Mouse (Mus musculus) midbrain, embryonic 15.5 days (tissue): ENCODE measurements around the gene Ttc38. TPM values are rescaled to one million over a fixed set of nuclear protein-coding genes. Genes with fewer than 3 reads are reported as not detected.
A peak's percentile ranks its signal among the peaks of the same experiment; 100 is the strongest.
"Not testable (repeated sequence)": the region's sequence is repeated elsewhere in the genome, so short reads cannot be mapped to it uniquely, and the experiment has no call there.

ENCODE experiments used
- ATAC-seq: fragments of 200-750 bp; cut with Nextera tagmentation; replicated peaks from 2 replicates; pipeline ENCODE4 v1.8.0; 2017; ENCODE audit warnings: moderate TSS enrichment
- H3K27ac ChIP-seq: fragments of 300-500 bp; sonication (generic); 2 replicates; pipeline ENCODE4 v1.5.1; 2015; ENCODE audit warnings: mild to moderate bottlenecking, inconsistent platforms
- H3K27me3 ChIP-seq: fragments of 300-500 bp; sonication (generic); replicated peaks from 2 replicates; pipeline ENCODE4 v1.6.1; 2015; ENCODE audit warnings: inconsistent platforms
- H3K36me3 ChIP-seq: fragments of 300-500 bp; sonication (generic); replicated peaks from 2 replicates; pipeline ENCODE4 v1.6.1; 2015; ENCODE audit warnings: inconsistent platforms
- H3K4me1 ChIP-seq: fragments of 300-500 bp; sonication (generic); 2 replicates; pipeline ENCODE4 v1.6.1; 2015; ENCODE audit warnings: inconsistent platforms
- H3K4me2 ChIP-seq: fragments of 300-500 bp; sonication (generic); 2 replicates; pipeline ENCODE4 v1.6.1; 2015; ENCODE audit warnings: inconsistent platforms, mild to moderate bottlenecking, moderate library complexity
- H3K4me3 ChIP-seq: fragments of 300-500 bp; sonication (generic); 2 replicates; pipeline ENCODE4 v1.5.1; 2015; ENCODE audit warnings: mild to moderate bottlenecking, inconsistent platforms
- H3K9ac ChIP-seq: fragments of 300-500 bp; sonication (generic); 2 replicates; pipeline ENCODE4 v1.6.1; 2015; ENCODE audit warnings: mild to moderate bottlenecking, inconsistent platforms
- H3K9me3 ChIP-seq: fragments of 300-500 bp; sonication (generic); 2 replicates; pipeline ENCODE4 v1.6.1; 2016; ENCODE audit warnings: inconsistent platforms
- WGBS: fragments of 180-500 bp; shearing (Covaris S2); methylation state at CpG from one replicate; pipeline ENCODE4 v1.1.7; 2015; ENCODE audit warnings: mixed read lengths; 5-methylcytosine and 5-hydroxymethylcytosine counted together
- polyA plus RNA-seq: library from polyadenylated mRNA; unstranded; fragments of >200 nt; fragmentation: Nextera tagmentation; extraction: Ambion mirVana; gene quantifications from 2 replicates; pipeline ENCODE4 v1.2.1, GENCODE M21; 2015

The Ttc38 gene
- polyA plus RNA-seq, 1 experiment from 2014 or later = 3.3 TPM

DNA sequence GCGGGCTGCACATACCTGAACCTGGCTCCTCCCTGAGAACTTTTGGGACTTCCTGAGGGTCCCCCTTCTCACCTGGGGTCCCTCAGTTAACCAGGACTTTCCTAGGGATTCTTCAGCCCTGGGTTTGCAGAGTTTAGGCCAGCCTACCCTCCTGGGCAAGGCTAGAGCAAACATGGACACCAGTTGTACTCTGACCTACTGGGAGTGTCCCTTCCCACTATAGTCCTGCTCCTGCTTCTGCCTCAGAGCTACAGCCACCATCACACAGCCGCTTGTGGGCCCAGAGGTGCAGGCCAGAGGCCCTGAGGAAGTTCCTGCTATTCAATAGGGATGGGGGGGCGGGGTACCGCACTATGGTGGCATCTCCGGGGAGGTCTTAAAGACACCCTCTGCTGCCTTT, 2.6 kb upstream of the Ttc38 start:
- H3K27me3 ChIP-seq = no peaks in the 10 kb centered on the region
- no peak overlapping the region for H3K4me2 ChIP-seq
- ATAC-seq = no peak
- no peak overlapping the region for H3K27ac ChIP-seq
- H3K9ac ChIP-seq = no peak overlapping the region
- peaks cover 12% of the 10 kb centered on the region for H3K4me1 ChIP-seq
- H3K9me3 ChIP-seq = no peaks in the 10 kb centered on the region
- WGBS = 63% methylated on average over 5 of the region's 5 CpGs
- H3K4me3 ChIP-seq = no peak overlapping the region
- H3K36me3 ChIP-seq = no peaks in the 10 kb centered on the region

DNA sequence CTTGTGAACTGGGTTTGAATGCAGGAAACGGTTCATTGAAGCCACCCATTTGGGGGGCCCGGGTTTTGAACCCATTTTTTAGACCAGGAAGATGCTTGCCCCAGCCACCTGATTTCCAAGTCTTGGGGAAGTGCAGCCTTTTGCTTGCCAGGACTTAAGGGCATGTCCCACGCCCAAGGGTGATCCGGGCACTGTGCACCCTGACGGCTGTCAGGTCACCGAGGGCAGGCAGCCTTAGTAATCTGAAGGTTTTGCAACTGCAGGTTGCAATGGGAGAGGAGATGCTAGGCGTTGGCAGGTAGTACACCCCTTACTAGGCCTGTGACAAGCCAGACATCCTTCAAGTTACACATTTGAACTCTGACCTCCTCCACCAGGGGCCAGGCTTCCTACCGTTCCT, 493 bp downstream of the Ttc38 start:
- Histone ChIP-seq H3K9ac (peak overlapping the region; percentile 60), H3K27ac (peak overlapping the region; percentile 32; the same call in 1 of the 2 replicates), H3K4me1 (peaks cover 12% of the 10 kb centered on the region), H3K36me3 (no peaks in the 10 kb centered on the region), H3K4me2 (peak overlapping the region; percentile 84), H3K27me3 (no peaks in the 10 kb centered on the region), H3K4me3 (peak overlapping the region; percentile 60), H3K9me3 (no peaks in the 10 kb centered on the region)
- ATAC-seq = no peak
- WGBS = 53% methylated on average over 8 of the region's 8 CpGs

DNA sequence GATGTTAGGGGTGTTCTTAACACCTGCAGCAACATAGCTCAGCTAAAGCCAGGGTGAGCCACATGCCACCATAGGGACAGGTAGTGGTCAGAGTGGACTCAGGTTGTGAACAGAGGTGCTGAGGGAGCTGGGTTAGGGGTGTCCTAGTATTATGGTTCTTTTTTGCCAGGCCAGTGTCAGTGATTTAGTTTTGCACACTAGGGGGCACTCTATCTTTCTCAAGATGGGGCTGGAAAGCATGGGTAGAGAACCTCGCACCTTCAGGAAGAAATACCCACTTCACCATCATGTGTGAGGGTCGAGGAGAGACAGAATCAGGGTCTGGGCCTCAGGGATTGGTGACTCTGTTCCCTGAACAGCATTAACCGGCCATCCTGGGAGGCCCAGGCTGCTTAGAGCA, 3.2 kb downstream of the Ttc38 start:
- Histone ChIP-seq H3K4me1 (peaks cover 12% of the 10 kb centered on the region), H3K27me3 (no peaks in the 10 kb centered on the region), H3K4me3 (no peak overlapping the region), H3K36me3 (no peaks in the 10 kb centered on the region), H3K27ac (no peak overlapping the region), H3K4me2 (no peak overlapping the region), H3K9me3 (no peaks in the 10 kb centered on the region), H3K9ac (no peak overlapping the region)
- WGBS = 63% methylated on average over 3 of the region's 3 CpGs
- ATAC-seq = no peak

DNA sequence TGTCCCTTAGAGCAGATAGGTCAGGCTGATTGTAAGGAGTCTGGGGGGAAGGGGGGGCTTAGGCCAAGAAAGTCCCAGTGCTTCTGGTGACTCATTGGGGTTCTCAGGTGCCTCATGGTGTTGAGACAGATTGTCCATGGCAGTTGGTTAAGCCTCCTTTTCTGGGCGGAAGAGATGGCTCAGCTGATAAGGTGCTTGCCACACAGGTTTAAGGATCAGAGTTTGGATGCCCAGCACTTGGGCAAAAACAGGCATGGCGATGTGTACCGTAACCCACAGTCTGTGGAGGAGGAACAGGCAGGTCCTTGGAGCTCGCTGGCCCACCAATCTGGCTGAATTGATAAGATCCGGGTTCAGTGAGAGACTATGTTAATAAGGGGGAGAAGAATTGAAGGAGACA, 4.8 kb downstream of the Ttc38 start:
- WGBS = 97% methylated on average over 5 of the region's 5 CpGs
- no peaks in the 10 kb centered on the region for H3K36me3 ChIP-seq
- no peaks in the 10 kb centered on the region for H3K9me3 ChIP-seq
- H3K9ac ChIP-seq = no peak overlapping the region
- no peak overlapping the region for H3K4me2 ChIP-seq
- ATAC-seq = no peak
- H3K27ac ChIP-seq = no peak overlapping the region
- no peaks in the 10 kb centered on the region for H3K27me3 ChIP-seq
- peaks cover 6% of the 10 kb centered on the region for H3K4me1 ChIP-seq
- no peak overlapping the region for H3K4me3 ChIP-seq

DNA sequence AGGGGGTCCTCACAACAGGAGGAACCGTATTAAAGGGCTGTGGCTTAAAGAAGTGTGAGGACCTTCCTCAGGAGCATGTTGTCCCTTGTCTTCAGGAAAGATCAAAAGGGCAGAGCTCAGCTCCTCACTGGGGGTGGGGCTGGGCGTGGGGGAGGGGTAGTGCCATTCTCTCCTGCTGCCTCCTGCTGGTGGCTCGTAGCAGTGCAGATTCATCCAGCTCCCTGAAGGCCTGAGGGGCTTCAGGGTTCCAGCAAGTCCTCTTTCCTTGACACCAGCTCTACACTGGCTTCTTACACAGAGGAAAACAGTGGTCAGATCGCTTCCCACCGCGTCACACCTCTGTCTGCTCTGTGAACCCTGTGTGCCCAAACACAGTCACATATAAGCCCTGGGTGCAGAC, 8.9 kb downstream of the Ttc38 start:
- Histone ChIP-seq H3K9me3 (no peaks in the 10 kb centered on the region), H3K36me3 (no peaks in the 10 kb centered on the region), H3K27me3 (no peaks in the 10 kb centered on the region), H3K4me2 (no peak overlapping the region), H3K27ac (no peak overlapping the region), H3K9ac (no peak overlapping the region), H3K4me1 (no peaks in the 10 kb centered on the region), H3K4me3 (no peak overlapping the region)
- WGBS = 33% methylated on average over 6 of the region's 6 CpGs
- ATAC-seq = no peak

DNA sequence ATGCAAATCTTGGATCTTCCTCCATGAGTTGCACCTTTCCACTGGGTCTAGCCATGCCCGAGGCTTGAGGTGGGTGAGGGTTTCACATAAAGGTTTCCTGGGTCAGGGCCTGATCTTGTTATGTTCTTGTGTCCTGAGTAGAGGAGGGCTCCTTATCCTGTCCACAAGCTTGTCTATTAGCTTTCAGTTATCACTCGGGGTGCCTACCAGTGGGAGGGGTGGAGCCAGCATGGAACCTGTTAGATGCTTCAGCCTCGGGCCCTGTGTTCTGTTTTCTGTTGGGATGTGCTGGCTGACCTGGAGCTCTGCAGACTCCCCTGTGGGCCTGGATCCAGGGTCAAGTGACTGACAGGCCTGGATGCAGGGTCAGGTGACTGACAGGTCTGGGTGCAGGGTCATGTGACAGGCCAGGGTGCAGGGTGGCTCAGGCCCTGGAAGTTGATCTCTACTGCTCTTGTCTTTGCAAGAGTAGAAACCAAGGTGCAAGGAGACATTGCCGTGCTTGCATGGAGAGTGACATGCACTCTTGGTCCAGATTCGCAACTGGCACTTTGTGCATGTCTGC, 9.8 kb downstream of the Ttc38 start:
- Histone ChIP-seq H3K9ac (no peak overlapping the region), H3K4me3 (no peak overlapping the region), H3K4me1 (no peaks in the 10 kb centered on the region), H3K9me3 (no peaks in the 10 kb centered on the region), H3K36me3 (no peaks in the 10 kb centered on the region), H3K27me3 (no peaks in the 10 kb centered on the region), H3K27ac (no peak overlapping the region), H3K4me2 (no peak overlapping the region)
- 72% methylated on average over 5 of the region's 5 CpGs for WGBS
- ATAC-seq = no peak

DNA sequence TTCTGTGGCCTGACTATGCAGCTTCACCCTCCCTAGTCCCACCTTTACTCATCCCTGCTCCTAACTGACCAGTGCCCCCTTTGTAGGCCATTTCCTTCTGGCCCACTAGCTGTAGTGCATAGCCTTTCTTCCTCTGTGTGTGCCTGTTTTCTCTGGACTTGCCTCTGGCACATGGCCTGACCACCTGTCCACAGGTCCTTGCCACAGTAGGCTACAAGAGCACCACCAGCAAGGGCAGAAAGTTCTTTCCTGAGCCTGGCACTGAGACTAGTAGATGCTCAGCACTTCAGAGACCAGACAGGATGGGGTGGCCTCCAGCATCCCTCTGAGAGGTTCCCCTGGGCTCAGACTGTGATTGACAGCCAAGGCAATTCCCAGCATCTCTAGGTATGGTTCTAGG, 13.0 kb downstream of the Ttc38 start:
- Histone ChIP-seq H3K4me2 (no peak overlapping the region), H3K27me3 (no peaks in the 10 kb centered on the region), H3K9ac (no peak overlapping the region), H3K4me1 (no peaks in the 10 kb centered on the region), H3K9me3 (no peaks in the 10 kb centered on the region), H3K36me3 (no peaks in the 10 kb centered on the region), H3K4me3 (no peak overlapping the region), H3K27ac (no peak overlapping the region)
- no peak for ATAC-seq

DNA sequence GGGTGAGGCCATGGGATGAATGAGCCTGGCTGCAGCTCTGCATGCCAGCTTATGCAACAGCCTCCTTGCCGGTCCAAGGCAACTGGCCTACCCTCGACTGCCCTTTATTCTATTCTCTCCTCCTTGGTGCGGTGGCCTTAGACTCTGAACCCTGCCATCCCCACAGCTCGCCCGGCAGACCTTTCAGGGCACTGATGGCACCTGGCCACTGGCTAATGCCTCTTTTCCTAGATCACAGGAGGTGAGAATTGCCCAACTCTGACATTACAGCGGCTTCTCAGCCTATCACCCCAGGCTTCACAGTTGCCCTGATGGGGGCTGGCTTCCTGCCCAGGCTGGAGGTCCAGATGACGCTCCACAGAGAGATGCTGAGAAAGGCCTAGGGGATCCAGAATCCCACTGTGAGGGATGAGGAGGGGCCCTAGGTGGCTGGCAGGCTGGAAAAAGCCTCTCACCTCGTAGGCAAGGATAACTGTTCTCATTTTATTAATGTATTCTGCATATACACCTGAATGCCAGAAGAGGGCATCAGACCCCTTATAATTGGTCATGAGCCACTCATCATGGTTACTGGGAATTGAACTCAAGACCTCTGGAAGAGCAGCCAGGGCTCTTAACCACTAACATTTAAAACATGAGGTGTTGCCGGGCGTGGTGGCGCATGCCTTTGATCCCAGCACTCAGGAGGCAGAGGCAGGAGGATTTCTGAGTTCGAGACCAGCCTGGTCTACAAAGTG, 19.7 kb downstream of the Ttc38 start:
- Histone ChIP-seq H3K4me1 (no peaks in the 10 kb centered on the region), H3K4me2 (no peak overlapping the region), H3K9me3 (no peaks in the 10 kb centered on the region), H3K27ac (no peak overlapping the region), H3K4me3 (no peak overlapping the region), H3K9ac (no peak overlapping the region), H3K36me3 (no peaks in the 10 kb centered on the region), H3K27me3 (no peaks in the 10 kb centered on the region)
- 80% methylated on average over 12 of the region's 12 CpGs for WGBS
- no peak for ATAC-seq

DNA sequence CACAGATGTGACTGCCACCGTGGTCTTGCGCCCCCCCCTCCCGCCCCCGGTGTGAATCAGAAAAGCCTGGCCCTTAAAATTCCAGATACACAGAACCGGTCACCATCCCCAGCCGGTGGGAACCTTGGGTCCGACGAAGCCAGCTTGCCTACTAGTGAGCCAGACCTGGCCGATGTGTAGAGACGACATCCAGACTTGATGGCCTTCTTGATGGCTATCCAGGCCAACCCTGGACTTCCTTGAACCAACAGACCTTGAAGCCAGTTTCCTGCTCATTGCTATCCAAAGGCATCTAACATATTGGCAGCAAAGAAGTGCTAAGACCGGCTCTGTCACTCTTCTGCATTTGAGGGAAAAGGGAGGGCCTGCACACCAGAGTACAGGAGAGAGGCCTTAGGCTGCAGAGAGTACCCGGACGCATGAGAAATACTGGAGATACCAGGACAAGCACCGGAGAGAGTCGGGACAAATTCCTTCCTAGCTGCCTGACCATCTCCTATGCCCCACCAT, 26.9 kb downstream of the Ttc38 start:
- Histone ChIP-seq H3K9me3 (no peaks in the 10 kb centered on the region), H3K4me1 (peaks cover 21% of the 10 kb centered on the region), H3K9ac (peak overlapping the region; percentile 79), H3K27me3 (no peaks in the 10 kb centered on the region), H3K27ac (peak overlapping the region; percentile 82), H3K36me3 (no peaks in the 10 kb centered on the region), H3K4me3 (peak overlapping the region; percentile 57), H3K4me2 (peak overlapping the region; percentile 95)
- peak; percentile 74 for ATAC-seq
- WGBS = 11% methylated on average over 15 of the region's 15 CpGs

DNA sequence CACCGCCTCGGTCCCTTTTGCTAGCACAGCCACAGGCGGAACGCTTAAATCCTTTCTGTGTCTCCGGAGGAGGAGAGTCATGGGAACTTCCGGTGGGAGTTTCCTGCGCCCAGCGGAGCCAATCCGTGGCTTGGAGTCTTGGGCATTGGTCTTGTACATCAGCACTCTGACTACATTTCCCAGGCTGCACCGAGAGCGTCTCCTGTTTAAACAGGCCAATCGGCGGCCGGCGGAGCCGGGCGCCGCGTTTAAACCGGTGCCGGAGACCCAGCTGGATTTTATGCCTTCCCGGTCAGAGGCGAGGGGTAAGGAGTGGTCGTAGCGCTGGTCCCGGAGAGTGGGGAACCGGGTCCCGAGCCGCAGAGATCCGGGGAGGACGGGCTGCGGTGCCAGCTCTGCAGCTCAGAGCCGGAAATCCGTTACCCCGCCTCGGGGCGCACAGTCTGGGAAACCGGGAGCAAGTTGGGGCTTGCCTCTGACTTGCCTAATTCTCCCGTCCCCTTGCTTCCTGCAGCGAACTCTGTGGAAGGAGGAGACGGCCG, 27.5 kb downstream of the Ttc38 start, which contains the start of gene Gtse1:
Gtse1 (plus strand) TSS at position 256 of the 542 bp plus-strand sequence.
- peak; percentile 98 for ATAC-seq
- Histone ChIP-seq H3K4me1 (peaks cover 21% of the 10 kb centered on the region), H3K9ac (peak within 1 kb of the TSS; percentile 79), H3K9me3 (no peaks in the 10 kb centered on the region), H3K36me3 (no peaks in the 10 kb centered on the region), H3K4me3 (peak within 1 kb of the TSS; percentile 57), H3K27ac (peak within 1 kb of the TSS; percentile 82), H3K4me2 (peak within 1 kb of the TSS; percentile 95), H3K27me3 (no peaks in the 10 kb centered on the region)
- under 1% methylated on average over 42 of the region's 42 CpGs for WGBS

DNA sequence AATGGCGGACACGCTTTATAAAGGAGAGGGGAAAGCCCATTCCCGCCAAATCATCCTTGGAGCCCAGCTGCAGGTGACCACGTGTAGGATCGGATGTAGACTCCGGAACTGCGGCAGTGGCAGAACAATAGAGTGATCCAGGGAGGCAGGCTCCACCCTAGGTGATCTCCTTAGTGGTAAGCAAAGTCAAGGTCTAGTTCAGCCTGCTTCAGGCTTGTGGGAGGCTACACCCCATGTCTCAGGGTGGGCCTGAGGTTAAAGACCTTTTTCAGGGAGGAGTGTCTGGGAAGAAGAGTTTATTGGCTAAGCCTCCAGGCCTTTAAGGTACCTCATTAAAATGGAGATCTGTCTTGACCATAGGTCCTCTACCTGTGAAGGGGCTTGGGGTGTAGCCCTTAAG, 33.8 kb downstream of the Ttc38 start:
- H3K9me3 ChIP-seq, H3K4me1 ChIP-seq, H3K9ac ChIP-seq, ATAC-seq, H3K36me3 ChIP-seq, H3K4me2 ChIP-seq, H3K27me3 ChIP-seq, H3K4me3 ChIP-seq, H3K27ac ChIP-seq: not testable (repeated sequence)
- 94% methylated on average over 7 of the region's 7 CpGs for WGBS

DNA sequence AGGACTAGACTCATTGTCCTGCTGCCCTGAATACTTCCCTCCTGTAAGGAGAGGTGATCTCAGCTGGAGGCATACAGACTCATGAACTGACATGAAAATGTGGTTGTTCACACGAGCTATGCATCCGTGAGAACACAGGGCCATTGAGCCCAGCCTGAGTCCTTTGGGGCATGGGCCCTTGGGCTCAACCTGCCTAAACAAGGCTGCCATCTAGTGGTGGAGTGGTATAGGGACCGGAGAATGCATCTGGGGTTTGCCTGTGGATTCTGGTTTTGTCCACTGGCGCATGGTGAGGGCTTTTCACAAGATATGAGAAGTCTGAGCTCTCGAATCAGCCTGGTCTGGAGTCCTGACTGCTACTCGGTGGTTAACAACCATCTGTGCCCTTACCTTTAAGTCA, 35.6 kb downstream of the Ttc38 start:
- WGBS = 51% methylated on average over 6 of the region's 6 CpGs
- no peak overlapping the region for H3K4me2 ChIP-seq
- no peaks in the 10 kb centered on the region for H3K9me3 ChIP-seq
- no peak for ATAC-seq
- no peak overlapping the region for H3K27ac ChIP-seq
- H3K9ac ChIP-seq = no peak overlapping the region
- no peak overlapping the region for H3K4me3 ChIP-seq
- H3K4me1 ChIP-seq = no peaks in the 10 kb centered on the region
- no peaks in the 10 kb centered on the region for H3K36me3 ChIP-seq
- H3K27me3 ChIP-seq = no peaks in the 10 kb centered on the region

DNA sequence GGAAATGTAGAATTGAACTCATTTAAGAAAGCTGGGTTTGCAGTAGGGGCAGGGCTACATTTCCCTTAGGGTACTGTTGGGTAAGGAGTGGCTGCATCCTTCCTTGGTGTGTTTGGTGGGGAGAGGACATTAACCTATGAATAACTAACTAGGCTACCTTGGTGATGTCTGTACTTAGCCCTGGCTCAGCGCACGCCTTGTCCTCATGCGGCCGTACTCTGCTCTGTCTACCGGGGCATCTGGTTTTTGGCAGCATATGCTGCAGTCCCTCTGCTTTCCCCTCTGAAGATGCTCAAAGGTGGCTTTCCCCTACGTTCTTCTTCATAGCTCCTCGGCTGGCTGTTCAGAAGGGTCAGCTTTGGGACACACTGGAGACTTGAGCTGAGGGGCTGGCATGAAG, 45.2 kb downstream of the Ttc38 start:
- Histone ChIP-seq H3K9me3 (no peaks in the 10 kb centered on the region), H3K4me3 (no peak overlapping the region), H3K9ac (no peak overlapping the region), H3K4me1 (peaks cover 26% of the 10 kb centered on the region), H3K27ac (no peak overlapping the region), H3K36me3 (0 out of 2 replicates have a peak, but pooled peaks cover under 1% of the 10 kb centered on the region), H3K27me3 (no peaks in the 10 kb centered on the region), H3K4me2 (no peak overlapping the region)
- 95% methylated on average over 7 of the region's 7 CpGs for WGBS
- ATAC-seq = no peak
